Mouse (Mus musculus): ENCODE measurements around the gene Creg1. TPM values are rescaled to one million over a fixed set of nuclear protein-coding genes. Genes with fewer than 3 reads are reported as not detected.

Gene Creg1
- total RNA-seq (2021): 10 to 100 TPM; 54.3 to 62.4 TPM
- long read RNA-seq, experiment 1, transcript Creg1-202 (4 exons, 2,163 nt): major isoform, 105 of 107 reads
- long read RNA-seq, experiment 1, partial matches to known transcripts: 0 of 107 reads
- long read RNA-seq, experiment 1, other reads (novel, unspliced or antisense): 2 of 107 reads
- long read RNA-seq, experiment 2, transcript Creg1-202 (4 exons, 2,163 nt): major isoform, 86 of 90 reads
- long read RNA-seq, experiment 2, partial matches to known transcripts: 1 of 90 reads
- long read RNA-seq, experiment 2, other reads (novel, unspliced or antisense): 3 of 90 reads

GRCm38 (mm10) chr1:165763635-165764372 lies at the start of gene Creg1:
Gene Creg1 (plus strand): TSS chr1:165763746.
- DNase-seq (ENCODE audit: low spot score): peak; percentile 96

GRCm38 (mm10) chr1:165713798-165714197 lies 49.7 kb upstream of the Creg1 start:
- DNase-seq (ENCODE audit: low spot score): no peak

GRCm38 (mm10) chr1:165716426-165716825 lies 47.1 kb upstream of the Creg1 start:
- DNase-seq (ENCODE audit: low spot score): no peak

GRCm38 (mm10) chr1:165717711-165718542 lies 45.6 kb upstream of the Creg1 start:
- DNase-seq (ENCODE audit: low spot score): peak; percentile 73

- DNase-seq (ENCODE audit: low spot score): no peak
Measured at GRCm38 (mm10) chr1:165718543-165719105, 44.9 kb upstream of the Creg1 start.

- no peak for DNase-seq (ENCODE audit: low spot score)
Measured at GRCm38 (mm10) chr1:165722531-165723123, 40.9 kb upstream of the Creg1 start.

- no peak for DNase-seq (ENCODE audit: low spot score)
Measured at GRCm38 (mm10) chr1:165724219-165725033, 39.1 kb upstream of the Creg1 start.

- no peak for DNase-seq (ENCODE audit: low spot score)
Measured at GRCm38 (mm10) chr1:165725039-165725644, 38.4 kb upstream of the Creg1 start.

GRCm38 (mm10) chr1:165726986-165727385 lies 36.6 kb upstream of the Creg1 start:
- no peak for DNase-seq (ENCODE audit: low spot score)

GRCm38 (mm10) chr1:165728057-165728639 lies 35.4 kb upstream of the Creg1 start:
- DNase-seq (ENCODE audit: low spot score): no peak

- no peak for DNase-seq (ENCODE audit: low spot score)
Measured at GRCm38 (mm10) chr1:165730129-165730528, 33.4 kb upstream of the Creg1 start.

- no peak for DNase-seq (ENCODE audit: low spot score)
Measured at GRCm38 (mm10) chr1:165731553-165731952, 32.0 kb upstream of the Creg1 start.

- DNase-seq (ENCODE audit: low spot score): no peak
Measured at GRCm38 (mm10) chr1:165734840-165735239, 28.7 kb upstream of the Creg1 start.

GRCm38 (mm10) chr1:165735826-165736818 lies 27.4 kb upstream of the Creg1 start:
- DNase-seq (ENCODE audit: low spot score): peak; percentile 94

GRCm38 (mm10) chr1:165737451-165737850 lies 26.1 kb upstream of the Creg1 start:
- no peak for DNase-seq (ENCODE audit: low spot score)

GRCm38 (mm10) chr1:165737867-165738266 lies 25.7 kb upstream of the Creg1 start:
- DNase-seq (ENCODE audit: low spot score): no peak

- DNase-seq (ENCODE audit: low spot score): no peak
Measured at GRCm38 (mm10) chr1:165738985-165739384, 24.6 kb upstream of the Creg1 start.

- no peak for DNase-seq (ENCODE audit: low spot score)
Measured at GRCm38 (mm10) chr1:165741989-165742388, 21.6 kb upstream of the Creg1 start.
